Mouse (Mus musculus) heart, embryonic 13.5 days (tissue): ENCODE data around the gene Stard13. TPM values are rescaled to one million over a fixed set of nuclear protein-coding genes. Genes with fewer than 3 reads are reported as not detected.

ENCODE experiments used
- ATAC-seq: fragments of 200-750 bp; cut with Nextera tagmentation; 2 replicates; pipeline ENCODE4 v1.8.0; 2017; ENCODE audit warnings: moderate TSS enrichment; ENCODE audit not compliant: insufficient number of reproducible peaks, low FRiP score, low TSS enrichment; ENCODE audit errors: extremely low read depth
- H3K27ac ChIP-seq: fragments of 300-500 bp; sonication (generic); replicated peaks from 2 replicates; pipeline ENCODE4 v1.5.1; 2015; ENCODE audit warnings: moderate library complexity, mild to moderate bottlenecking, inconsistent platforms
- H3K27me3 ChIP-seq: fragments of 300-500 bp; sonication (generic); replicated peaks from 2 replicates; pipeline ENCODE4 v1.6.1; 2015; ENCODE audit warnings: mild to moderate bottlenecking, inconsistent platforms
- H3K36me3 ChIP-seq: fragments of 300-500 bp; sonication (generic); 2 replicates; pipeline ENCODE4 v1.6.1; 2015; ENCODE audit warnings: mild to moderate bottlenecking, inconsistent platforms
- H3K4me1 ChIP-seq: fragments of 300-500 bp; sonication (generic); 2 replicates; pipeline ENCODE4 v1.6.1; 2015; ENCODE audit warnings: inconsistent platforms
- H3K4me2 ChIP-seq: fragments of 300-500 bp; sonication (generic); 2 replicates; pipeline ENCODE4 v1.6.1; 2015; ENCODE audit warnings: inconsistent platforms, mild to moderate bottlenecking, moderate library complexity
- H3K4me3 ChIP-seq: fragments of 300-500 bp; sonication (generic); 2 replicates; pipeline ENCODE4 v1.5.1; 2015; ENCODE audit warnings: moderate library complexity, mild to moderate bottlenecking, inconsistent platforms
- H3K9ac ChIP-seq: fragments of 300-500 bp; sonication (generic); 2 replicates; pipeline ENCODE4 v1.6.1; 2015; ENCODE audit warnings: inconsistent platforms, mild to moderate bottlenecking, moderate library complexity
- H3K9me3 ChIP-seq: fragments of 300-500 bp; sonication (generic); 2 replicates; pipeline ENCODE4 v1.6.1; 2016; ENCODE audit warnings: inconsistent platforms
- WGBS: fragments of 180-500 bp; shearing (Covaris S2); methylation state at CpG from one replicate; pipeline ENCODE4 v1.1.7; 2015; ENCODE audit warnings: mixed read lengths; 5-methylcytosine and 5-hydroxymethylcytosine counted together
- polyA plus RNA-seq: library from polyadenylated mRNA; unstranded; fragments of >200 nt; fragmentation: Nextera tagmentation; extraction: Ambion mirVana; gene quantifications from 2 replicates; pipeline ENCODE4 v1.2.1, GENCODE M21; 2015

The Stard13 gene
- polyA plus RNA-seq, 1 experiment from 2014 or later = 4.7 TPM

DNA sequence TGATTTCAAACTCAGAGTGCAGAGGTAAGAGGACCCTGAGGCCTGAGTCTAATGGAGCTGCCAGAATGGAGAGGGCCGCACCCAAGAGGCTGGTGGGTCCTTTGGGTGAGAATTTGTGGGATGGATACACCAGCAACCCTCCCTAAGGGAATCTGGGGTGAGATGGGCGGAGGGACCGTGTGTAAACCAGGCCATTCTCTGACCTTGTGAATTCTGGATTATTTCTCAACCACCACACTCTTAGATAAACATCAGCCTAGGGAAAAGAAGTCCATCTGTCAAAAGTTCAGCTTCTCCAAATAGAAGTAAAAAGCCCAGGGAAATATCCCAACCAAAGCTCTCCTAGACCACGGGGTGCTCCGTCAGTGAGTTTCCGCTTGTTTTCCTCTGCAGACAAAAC, 137.6 kb downstream of the Stard13 start:
- Histone ChIP-seq H3K27ac (no peak overlapping the region), H3K9me3 (no peaks in the 10 kb centered on the region; the same call in 1 of the 2 replicates), H3K4me1 (0 out of 2 replicates have a peak, but pooled peaks cover 4% of the 10 kb centered on the region), H3K9ac (no peak overlapping the region), H3K36me3 (peaks cover 7% of the 10 kb centered on the region; the same call in 1 of the 2 replicates), H3K27me3 (no peaks in the 10 kb centered on the region), H3K4me3 (no peak overlapping the region), H3K4me2 (no peak overlapping the region)
- ATAC-seq = no peak
- 83% methylated on average over 6 of the region's 6 CpGs for WGBS

DNA sequence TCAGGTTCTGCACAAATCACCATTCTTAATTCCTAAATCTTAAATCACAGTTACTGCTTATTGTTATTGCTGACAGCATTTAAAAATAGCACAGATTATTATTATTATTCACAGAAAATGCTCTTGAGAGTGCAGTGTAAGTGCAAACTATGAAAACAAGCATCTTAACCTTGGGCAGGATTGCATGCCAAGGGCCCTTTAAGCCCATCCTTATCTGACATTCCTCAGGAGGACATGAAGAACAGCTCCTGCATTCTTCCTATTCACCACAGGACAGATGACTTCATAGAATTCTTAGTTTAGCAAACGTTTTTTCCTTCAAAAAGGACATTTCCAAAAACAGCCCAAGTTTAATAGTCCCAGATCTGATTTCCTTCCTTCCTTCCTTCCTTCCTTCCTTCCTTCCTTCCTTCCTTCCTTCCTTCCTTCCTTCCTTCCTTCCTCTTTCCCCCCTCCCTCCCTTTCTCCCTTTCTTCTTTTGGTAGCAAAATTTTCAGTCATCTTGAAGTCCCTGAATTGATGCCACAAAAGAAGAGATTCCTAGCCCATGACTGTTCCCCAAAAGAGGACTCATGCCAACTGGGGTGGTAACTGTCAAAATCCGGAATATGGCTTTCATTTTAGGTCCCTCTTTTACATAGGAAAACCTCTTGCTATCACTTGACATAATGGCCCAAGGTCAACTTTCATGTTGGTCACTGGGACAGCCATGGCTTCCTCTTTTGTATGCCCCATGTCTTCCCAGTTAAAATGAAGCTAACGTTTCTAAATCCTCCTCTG, 140.6 kb downstream of the Stard13 start:
- 60% methylated on average over 3 of the region's 3 CpGs for WGBS

DNA sequence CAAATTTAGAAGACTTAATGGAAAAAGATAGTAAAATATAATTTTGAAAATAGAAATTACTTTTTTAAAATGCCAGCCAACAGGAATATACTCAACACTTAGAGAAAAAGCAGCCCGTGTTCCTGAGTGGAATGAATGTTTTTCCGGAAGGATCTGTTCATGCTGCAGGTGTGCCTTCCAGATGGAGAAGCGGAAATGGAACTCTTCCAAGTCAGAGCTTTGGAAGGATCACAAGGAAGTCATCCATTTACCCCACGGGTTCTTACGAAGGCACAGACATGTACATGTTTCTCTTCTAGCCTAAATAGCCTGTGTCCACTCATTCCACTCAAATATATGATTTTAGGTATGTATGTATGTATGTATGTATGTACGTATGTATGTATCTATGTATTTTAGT, 142.6 kb downstream of the Stard13 start:
- Histone ChIP-seq H3K4me3 (no peak overlapping the region), H3K9ac (no peak overlapping the region)
- WGBS = 86% methylated on average over 6 of the region's 6 CpGs

More for the DNA sequence above, 140.6 kb downstream of the Stard13 start:
- Histone ChIP-seq H3K27ac (no peak overlapping the region), H3K9me3 (no peaks in the 10 kb centered on the region; the same call in 1 of the 2 replicates), H3K27me3 (no peaks in the 10 kb centered on the region), H3K9ac (no peak overlapping the region), H3K36me3 (peaks cover 7% of the 10 kb centered on the region; the same call in 1 of the 2 replicates), H3K4me1 (0 out of 2 replicates have a peak, but pooled peaks cover 4% of the 10 kb centered on the region), H3K4me3 (no peak overlapping the region), H3K4me2 (no peak overlapping the region)
- no peak for ATAC-seq

DNA sequence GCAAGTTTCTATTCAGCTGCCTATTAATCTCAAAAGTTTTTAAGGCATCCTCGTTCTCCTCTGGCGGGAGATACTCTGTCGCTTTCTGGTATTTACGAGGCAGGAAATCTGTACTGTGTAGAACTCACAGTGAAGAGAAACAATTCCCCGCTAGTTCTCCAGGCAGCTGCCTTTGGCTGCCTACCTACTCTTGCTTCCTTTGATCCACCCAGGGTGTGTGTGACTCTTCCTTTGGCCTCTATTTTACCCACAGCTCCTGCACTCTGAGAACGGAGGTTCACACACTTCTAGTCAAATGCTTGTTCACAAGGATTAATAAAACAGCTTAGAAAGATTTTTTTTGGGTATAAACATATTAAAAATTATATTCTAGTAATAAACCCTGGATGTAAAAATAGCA, 144.4 kb downstream of the Stard13 start:
- WGBS = 64% methylated on average over 6 of the region's 6 CpGs
- H3K9ac ChIP-seq = no peak overlapping the region
- H3K9me3 ChIP-seq = no peaks in the 10 kb centered on the region; the same call in 1 of the 2 replicates
- H3K36me3 ChIP-seq = peaks cover 7% of the 10 kb centered on the region; the same call in 1 of the 2 replicates
- no peak overlapping the region for H3K4me2 ChIP-seq
- ATAC-seq = no peak
- no peaks in the 10 kb centered on the region for H3K27me3 ChIP-seq
- no peak overlapping the region for H3K4me3 ChIP-seq
- no peak overlapping the region for H3K27ac ChIP-seq
- peaks cover 16% of the 10 kb centered on the region for H3K4me1 ChIP-seq

More for the DNA sequence above, 142.6 kb downstream of the Stard13 start:
- no peak for ATAC-seq
- Histone ChIP-seq H3K4me2 (no peak overlapping the region), H3K27ac (no peak overlapping the region), H3K4me1 (peaks cover 16% of the 10 kb centered on the region), H3K27me3 (no peaks in the 10 kb centered on the region), H3K9me3 (no peaks in the 10 kb centered on the region; the same call in 1 of the 2 replicates), H3K36me3 (peaks cover 7% of the 10 kb centered on the region; the same call in 1 of the 2 replicates)

DNA sequence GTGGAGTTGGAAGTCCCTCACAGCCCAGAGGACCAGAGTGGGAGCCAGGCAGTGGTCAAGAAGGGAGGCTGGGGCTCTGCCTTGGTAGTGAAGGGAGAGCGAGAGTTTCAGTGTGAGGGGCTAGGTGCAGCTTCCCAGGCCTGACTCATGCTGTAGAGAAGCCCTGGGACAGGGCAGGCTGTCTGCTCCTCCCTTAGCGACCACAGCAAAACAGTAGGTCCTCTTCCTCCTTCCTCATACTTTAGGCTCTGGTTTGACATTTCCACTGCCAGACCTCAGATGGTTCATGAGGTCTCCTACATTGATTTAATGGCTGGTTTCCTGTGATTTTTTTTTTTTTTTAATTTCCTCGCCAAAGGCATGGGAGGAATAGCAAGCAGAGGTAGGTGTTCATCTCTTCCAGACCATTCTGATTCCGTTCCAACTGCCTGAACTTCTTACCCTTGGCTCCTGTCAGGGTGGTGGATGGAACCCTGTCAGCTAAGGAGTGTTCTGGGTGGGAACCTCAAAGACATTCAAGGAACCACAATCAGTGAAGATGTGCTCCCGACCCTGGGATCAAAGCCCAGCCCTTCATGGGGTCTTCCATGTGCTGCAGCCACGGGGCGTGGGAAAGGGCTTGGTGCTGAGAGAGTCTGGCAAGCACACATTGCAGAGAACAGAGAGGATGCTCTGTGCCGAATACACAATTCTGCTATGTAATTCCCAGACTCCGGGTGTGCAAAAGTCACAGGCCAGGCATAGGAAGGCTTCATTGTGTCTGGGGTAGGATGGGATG, 147.0 kb downstream of the Stard13 start:
- Histone ChIP-seq H3K27ac (no peak overlapping the region), H3K9ac (no peak overlapping the region), H3K36me3 (no peaks in the 10 kb centered on the region), H3K4me2 (no peak overlapping the region), H3K9me3 (no peaks in the 10 kb centered on the region), H3K4me3 (no peak overlapping the region), H3K27me3 (no peaks in the 10 kb centered on the region), H3K4me1 (peaks cover 12% of the 10 kb centered on the region)
- WGBS = 56% methylated on average over 9 of the region's 9 CpGs
- ATAC-seq = no peak

DNA sequence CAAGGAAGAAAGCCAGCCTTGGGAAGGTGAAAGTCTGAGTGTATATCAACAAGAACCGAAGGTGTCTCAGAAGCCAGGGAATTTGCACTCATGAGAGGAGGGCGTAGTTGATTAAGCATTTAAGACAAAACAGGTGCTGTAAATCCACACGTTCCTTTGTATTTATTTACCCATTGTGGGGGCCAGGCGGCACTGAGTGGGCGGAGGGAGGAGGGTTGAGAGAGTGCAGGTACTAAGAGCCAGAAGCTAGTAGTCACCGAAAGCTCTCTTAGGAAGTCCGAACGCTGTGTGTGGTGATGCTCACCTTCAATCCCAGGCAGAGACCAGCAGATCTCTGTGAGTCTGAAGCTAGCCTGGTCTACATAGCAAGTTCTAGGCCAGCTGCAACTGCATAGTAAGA, 147.9 kb downstream of the Stard13 start:
- no peak for ATAC-seq
- Histone ChIP-seq H3K4me2 (no peak overlapping the region), H3K9ac (no peak overlapping the region), H3K4me3 (no peak overlapping the region), H3K27ac (no peak overlapping the region), H3K27me3 (no peaks in the 10 kb centered on the region), H3K9me3 (no peaks in the 10 kb centered on the region), H3K4me1 (peaks cover 12% of the 10 kb centered on the region), H3K36me3 (no peaks in the 10 kb centered on the region)
- 80% methylated on average over 8 of the region's 8 CpGs for WGBS

DNA sequence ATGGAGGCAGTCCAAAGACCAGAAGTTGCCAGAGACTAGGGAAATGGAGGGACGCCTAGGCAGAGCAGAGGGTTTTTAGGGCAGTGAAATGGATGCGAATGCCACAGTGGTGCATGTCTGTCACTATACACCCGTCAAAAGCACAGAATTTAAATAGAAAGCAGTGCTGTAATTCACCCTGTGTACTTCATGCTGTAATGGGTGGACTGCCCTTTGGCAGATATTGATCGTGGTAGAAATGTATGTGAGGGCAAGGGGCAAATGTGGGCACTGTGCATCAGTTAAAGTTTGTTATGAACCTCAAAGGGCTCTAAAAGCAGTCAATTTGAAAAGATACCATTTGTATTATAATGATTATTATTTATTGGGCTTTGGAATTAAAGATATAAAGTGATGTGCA, 153.4 kb downstream of the Stard13 start:
- no peak overlapping the region for H3K27ac ChIP-seq
- H3K36me3 ChIP-seq = no peaks in the 10 kb centered on the region; the same call in 1 of the 2 replicates
- H3K9me3 ChIP-seq = peaks cover 1% of the 10 kb centered on the region
- no peak for ATAC-seq
- no peaks in the 10 kb centered on the region for H3K4me1 ChIP-seq
- no peak overlapping the region for H3K4me2 ChIP-seq
- no peaks in the 10 kb centered on the region for H3K27me3 ChIP-seq
- 78% methylated on average over 4 of the region's 4 CpGs for WGBS
- H3K9ac ChIP-seq = no peak overlapping the region
- H3K4me3 ChIP-seq = no peak overlapping the region

DNA sequence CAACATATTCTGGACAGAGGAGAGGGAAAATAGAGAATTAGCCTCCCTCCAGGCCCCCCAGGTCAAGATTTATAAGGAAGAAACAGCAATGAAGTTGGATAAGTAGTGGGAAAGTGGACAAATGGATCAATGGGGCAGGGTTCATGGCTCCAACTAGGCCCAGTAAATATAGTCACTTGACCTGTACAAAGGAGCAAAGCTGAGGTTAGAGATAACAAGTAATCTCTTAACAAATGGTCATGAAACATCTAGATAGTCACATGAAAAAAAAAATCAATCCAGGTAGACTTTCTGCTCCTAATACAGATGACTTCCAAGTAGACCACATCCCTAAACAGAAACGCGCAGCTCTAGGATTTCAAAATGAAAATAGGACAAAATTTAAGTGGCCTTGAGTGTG, 155.7 kb downstream of the Stard13 start:
- no peaks in the 10 kb centered on the region for H3K27me3 ChIP-seq
- peaks cover 4% of the 10 kb centered on the region for H3K9me3 ChIP-seq
- no peaks in the 10 kb centered on the region; the same call in 1 of the 2 replicates for H3K36me3 ChIP-seq
- WGBS = 84% methylated on average over 2 of the region's 2 CpGs
- H3K4me1 ChIP-seq = peaks cover 12% of the 10 kb centered on the region
- ATAC-seq = no peak
- H3K27ac ChIP-seq = no peak overlapping the region
- no peak overlapping the region for H3K4me2 ChIP-seq
- no peak overlapping the region for H3K4me3 ChIP-seq
- H3K9ac ChIP-seq = no peak overlapping the region

DNA sequence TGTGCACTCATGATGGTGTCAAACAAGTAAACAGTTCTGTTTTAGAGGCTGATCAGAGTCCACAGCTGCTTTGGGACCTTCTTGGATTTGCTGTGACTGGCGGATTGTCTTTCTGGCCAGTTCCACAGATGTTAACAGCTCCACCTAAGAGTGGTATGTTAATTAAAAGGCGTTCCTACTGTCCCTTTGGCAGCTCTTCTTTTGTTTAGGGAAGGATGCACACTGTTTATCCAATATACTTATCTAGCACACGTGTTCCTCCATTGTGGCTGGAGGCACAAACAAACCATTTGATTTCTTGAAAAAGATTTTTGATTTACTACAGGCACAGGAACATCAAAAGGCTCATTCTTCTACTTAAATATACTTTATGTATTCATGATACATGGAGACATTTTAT, 156.7 kb downstream of the Stard13 start:
- no peak for ATAC-seq
- 54% methylated on average over 3 of the region's 3 CpGs for WGBS
- peaks cover 12% of the 10 kb centered on the region for H3K4me1 ChIP-seq
- no peaks in the 10 kb centered on the region for H3K27me3 ChIP-seq
- no peak overlapping the region for H3K4me2 ChIP-seq
- no peaks in the 10 kb centered on the region; the same call in 1 of the 2 replicates for H3K36me3 ChIP-seq
- no peak overlapping the region for H3K9ac ChIP-seq
- peaks cover 4% of the 10 kb centered on the region for H3K9me3 ChIP-seq
- H3K4me3 ChIP-seq = no peak overlapping the region
- H3K27ac ChIP-seq = no peak overlapping the region

DNA sequence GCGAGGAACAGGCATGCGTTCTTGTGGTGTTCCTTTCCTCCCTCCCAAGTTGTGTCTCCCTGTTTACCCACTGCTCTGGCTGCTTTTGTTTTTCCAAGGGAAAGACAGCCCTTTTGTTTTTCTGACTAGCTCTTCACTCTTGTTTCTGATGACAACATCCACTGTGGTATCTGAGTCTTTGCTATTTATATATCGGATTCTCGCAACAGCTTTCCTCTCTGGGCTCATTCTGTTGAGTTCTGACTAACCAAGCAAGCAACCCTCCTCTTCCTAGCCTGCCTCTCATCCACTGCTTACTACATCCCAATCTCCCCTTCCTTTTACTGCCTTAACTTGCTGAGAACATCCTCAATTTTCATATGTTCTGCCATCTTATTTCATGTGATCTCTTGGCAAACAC, 159.4 kb downstream of the Stard13 start:
- Histone ChIP-seq H3K36me3 (no peaks in the 10 kb centered on the region; the same call in 1 of the 2 replicates), H3K4me2 (no peak overlapping the region), H3K4me1 (peaks cover 36% of the 10 kb centered on the region), H3K9ac (no peak overlapping the region), H3K4me3 (no peak overlapping the region), H3K9me3 (peaks cover 4% of the 10 kb centered on the region), H3K27ac (peak overlapping the region; percentile 36; the same call in 1 of the 2 replicates), H3K27me3 (no peaks in the 10 kb centered on the region)
- no peak for ATAC-seq
- 45% methylated on average over 4 of the region's 4 CpGs for WGBS

DNA sequence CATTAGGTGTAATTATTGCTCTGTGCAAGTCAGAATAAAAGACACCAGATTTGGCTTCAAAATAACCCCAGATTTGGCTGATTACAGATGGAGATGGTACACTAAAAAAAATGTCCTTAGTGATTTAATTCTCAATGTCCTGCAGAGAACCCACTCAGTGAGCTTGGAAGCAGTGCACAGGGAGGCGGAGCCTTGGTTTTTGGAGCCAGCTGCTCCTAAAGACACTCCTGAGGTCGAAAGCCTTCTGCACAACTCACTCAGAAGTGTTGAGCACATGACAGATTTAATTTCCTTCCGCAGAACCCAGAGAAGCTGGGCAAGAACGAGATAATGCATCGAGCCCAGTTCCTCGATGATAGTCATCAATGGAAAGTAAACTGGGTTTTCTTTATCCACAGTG, 162.2 kb downstream of the Stard13 start:
- no peak for ATAC-seq
- Histone ChIP-seq H3K9ac (no peak overlapping the region), H3K4me1 (peaks cover 39% of the 10 kb centered on the region), H3K27me3 (no peaks in the 10 kb centered on the region), H3K27ac (no peak overlapping the region), H3K9me3 (peaks cover 4% of the 10 kb centered on the region), H3K4me2 (no peak overlapping the region), H3K4me3 (no peak overlapping the region), H3K36me3 (no peaks in the 10 kb centered on the region; the same call in 1 of the 2 replicates)
- WGBS = 41% methylated on average over 6 of the region's 6 CpGs
